Mouse (Mus musculus) small intestine, adult 2 months (tissue): ENCODE measurements at regions not wholly inside any gene's neighbourhood (a gene's known extent, or its start where the extent isn't known, plus 50 kb on each side); places are given as distances from the start of the nearest gene placed in this dataset.

Source experiments
- CTCF ChIP-seq: fragments of 200-500 bp; IDR thresholded peaks from 2 replicates; pipeline ENCODE4 v1.5.1; 2012; ENCODE audit warnings: low read depth, mild to moderate bottlenecking, control low read depth, inconsistent platforms, low read length, moderate library complexity, mixed read lengths; ENCODE audit not compliant: insufficient replicate concordance, insufficient read length; ENCODE audit errors: extremely low read depth
- POLR2A ChIP-seq: fragments of 200-500 bp; IDR thresholded peaks from 2 replicates; pipeline ENCODE4 v1.6.1; 2012; ENCODE audit warnings: low read depth, mild to moderate bottlenecking, control low read depth, inconsistent platforms, low read length, moderate library complexity

GRCm38 (mm10) chr6:143499259-143500043 lies 332.4 kb downstream of the Etnk1 start:
- TF ChIP-seq CTCF = no peak
- TF ChIP-seq POLR2A = no peak
